Mouse (Mus musculus): Measurements from ENCODE around the gene Ccdc9. TPM values are rescaled to one million over a fixed set of nuclear protein-coding genes. Genes with fewer than 3 reads are reported as not detected.
"Not testable (repeated sequence)": the region's sequence is repeated elsewhere in the genome, so short reads cannot be mapped to it uniquely, and the experiment has no call there.

The Ccdc9 gene
- polyA plus RNA-seq, 1 experiment from 2014 or later = 49.5 TPM

DNA sequence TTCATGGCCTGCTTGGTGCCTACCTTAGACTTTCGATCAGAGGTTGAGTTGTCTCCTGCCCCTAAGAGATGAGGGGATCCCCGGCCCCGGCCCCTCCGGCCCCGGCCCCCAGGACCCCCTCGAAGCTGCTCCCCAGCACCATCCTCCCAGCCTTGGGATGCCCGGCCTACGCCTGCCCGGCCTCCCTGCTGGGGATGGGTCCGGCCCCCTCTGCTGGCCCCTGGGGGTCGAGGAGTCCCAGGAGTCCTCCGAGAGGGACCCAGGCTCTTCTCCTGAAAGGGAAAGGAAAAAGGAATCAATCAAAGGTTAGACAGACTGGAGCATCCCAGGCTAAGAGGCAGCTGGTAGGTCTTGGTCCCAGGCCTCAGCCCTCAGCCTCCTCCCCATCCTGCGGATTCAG is 4.3 kb downstream of the Ccdc9 start:
- Histone ChIP-seq H3K9ac (no peak overlapping the region), H3K4me1 (peaks cover 9% of the 10 kb centered on the region), H3K9me3 (no peaks in the 10 kb centered on the region), H3K27ac (no peak overlapping the region), H3K36me3 (peaks cover 62% of the 10 kb centered on the region), H3K4me3 (no peak overlapping the region), H3K27me3 (replicated peaks) (no peaks in the 10 kb centered on the region), H3K4me2 (replicated peaks) (no peak overlapping the region)
- no peak for ATAC-seq (ENCODE audit: low FRiP score, low read depth)
- 88% methylated on average over 13 of the region's 13 CpGs for WGBS

DNA sequence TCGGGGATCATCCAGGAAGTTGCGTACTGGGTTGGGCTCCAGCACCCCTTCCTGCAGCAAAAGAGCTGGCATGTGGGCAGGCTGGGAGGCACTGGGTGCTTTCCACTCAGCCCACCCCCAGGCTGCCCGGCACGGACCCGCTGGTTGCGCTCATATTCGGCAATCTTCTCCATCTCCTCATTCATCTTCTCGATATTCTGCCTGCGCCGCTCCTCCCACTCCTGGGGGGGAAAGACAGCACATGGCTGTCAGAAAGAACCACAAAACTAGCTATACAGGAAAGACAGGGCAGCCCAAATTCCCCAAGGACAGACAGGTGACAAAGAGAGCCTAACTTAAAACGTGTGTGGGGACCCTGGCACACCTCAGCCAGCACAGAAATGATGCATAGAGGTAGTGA is 5.9 kb downstream of the Ccdc9 start:
- no peak overlapping the region for H3K9ac ChIP-seq
- H3K4me3 ChIP-seq = no peak overlapping the region
- no peak overlapping the region for H3K4me2 ChIP-seq (replicated peaks)
- no peak for ATAC-seq (ENCODE audit: low FRiP score, low read depth)
- H3K36me3 ChIP-seq = peaks cover 77% of the 10 kb centered on the region
- H3K27me3 ChIP-seq (replicated peaks) = no peaks in the 10 kb centered on the region
- H3K9me3 ChIP-seq = no peaks in the 10 kb centered on the region
- H3K27ac ChIP-seq = no peak overlapping the region
- peaks cover 7% of the 10 kb centered on the region for H3K4me1 ChIP-seq
- WGBS = 93% methylated on average over 11 of the region's 11 CpGs

DNA sequence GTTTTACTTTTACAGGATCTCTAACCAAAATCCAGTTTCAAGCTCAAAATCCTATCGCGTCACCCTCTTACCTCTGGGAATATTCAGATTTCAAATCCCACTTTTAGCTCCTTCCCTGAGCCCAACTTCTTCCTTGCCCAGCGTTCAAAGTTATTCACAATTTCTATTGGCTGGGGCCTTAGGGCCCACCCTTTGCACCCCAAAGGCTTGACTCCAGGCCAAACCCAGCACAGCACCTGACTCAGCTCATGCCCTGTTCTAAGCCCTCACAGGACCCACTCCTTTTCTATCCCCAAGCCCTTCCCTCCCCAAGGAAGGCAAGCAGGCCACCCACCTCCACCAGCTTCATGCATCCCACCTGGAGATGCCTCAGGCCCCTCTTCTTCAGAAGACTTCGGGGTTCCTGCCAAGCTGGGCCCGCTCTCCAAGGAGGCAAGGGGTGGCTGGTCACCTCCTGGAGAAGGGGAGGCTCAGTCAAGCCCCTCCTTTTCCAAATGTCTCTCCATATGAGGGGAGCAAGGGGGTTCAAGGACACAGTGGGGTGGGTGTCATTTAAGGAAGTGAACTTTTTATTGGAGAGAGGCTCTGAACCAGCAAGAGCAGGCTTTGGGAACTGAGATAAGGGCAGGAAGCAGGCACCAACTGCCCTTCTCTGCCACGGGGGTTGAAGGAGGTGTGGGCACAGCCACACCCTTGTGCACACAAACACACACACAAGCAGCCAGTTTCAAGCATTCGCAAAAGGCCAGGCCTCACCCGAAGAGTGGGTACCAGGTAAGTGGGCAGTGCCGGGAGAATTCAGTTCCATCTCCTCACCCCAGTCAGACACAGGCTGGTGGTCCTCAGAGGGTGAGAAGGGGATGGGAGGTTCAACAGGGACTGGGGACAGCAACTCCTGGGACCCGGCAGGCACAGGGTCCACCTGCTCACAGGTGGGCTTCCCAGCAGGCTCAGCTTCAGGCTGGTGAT is 11.4 kb downstream of the Ccdc9 start:
- H3K4me3 ChIP-seq = no peak overlapping the region
- H3K27me3 ChIP-seq (replicated peaks) = peaks cover 8% of the 10 kb centered on the region; the same call in 1 of the 2 replicates
- H3K9ac ChIP-seq = 0 out of 2 replicates have a peak overlapping the region, but pooled peaks have one; percentile 17
- 91% methylated on average over 10 of the region's 10 CpGs for WGBS
- no peak overlapping the region for H3K27ac ChIP-seq
- no peak for ATAC-seq (ENCODE audit: low FRiP score, low read depth)
- no peaks in the 10 kb centered on the region for H3K9me3 ChIP-seq
- H3K4me2 ChIP-seq (replicated peaks) = 0 out of 2 replicates have a peak overlapping the region, but pooled peaks have one; percentile 95
- peaks cover 44% of the 10 kb centered on the region for H3K36me3 ChIP-seq
- H3K4me1 ChIP-seq = peaks cover 25% of the 10 kb centered on the region

DNA sequence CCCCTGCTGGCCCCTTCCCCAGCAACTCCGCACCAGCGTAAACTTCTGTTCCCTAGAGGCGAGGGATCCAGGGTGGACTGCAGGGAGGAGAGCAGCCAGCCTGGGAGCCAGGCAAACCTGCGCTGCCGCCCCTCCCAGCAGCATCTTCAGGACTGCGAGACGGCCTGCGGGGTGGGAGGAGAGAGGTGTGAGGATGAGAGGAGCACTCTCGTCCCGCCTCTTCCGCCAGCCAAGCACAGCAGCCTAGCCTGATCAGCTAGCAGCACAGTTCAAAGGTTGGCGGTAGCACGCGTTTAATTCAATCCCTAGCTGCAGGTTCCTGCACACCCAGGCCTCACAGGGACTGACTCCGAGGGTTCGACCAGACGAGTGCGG is 12.8 kb downstream of the Ccdc9 start:
- H3K4me1 ChIP-seq = peaks cover 25% of the 10 kb centered on the region
- H3K27ac ChIP-seq = peak overlapping the region; percentile 84
- H3K9ac ChIP-seq = peak overlapping the region; percentile 87
- H3K4me2 ChIP-seq (replicated peaks) = peak overlapping the region; percentile 95
- H3K36me3 ChIP-seq = peaks cover 34% of the 10 kb centered on the region
- peak; percentile 65 for ATAC-seq (ENCODE audit: low FRiP score, low read depth)
- 1% methylated on average over 18 of the region's 18 CpGs for WGBS
- H3K27me3 ChIP-seq (replicated peaks) = peaks cover 11% of the 10 kb centered on the region; the same call in 1 of the 2 replicates
- H3K4me3 ChIP-seq = peak overlapping the region; percentile 76
- no peaks in the 10 kb centered on the region for H3K9me3 ChIP-seq

DNA sequence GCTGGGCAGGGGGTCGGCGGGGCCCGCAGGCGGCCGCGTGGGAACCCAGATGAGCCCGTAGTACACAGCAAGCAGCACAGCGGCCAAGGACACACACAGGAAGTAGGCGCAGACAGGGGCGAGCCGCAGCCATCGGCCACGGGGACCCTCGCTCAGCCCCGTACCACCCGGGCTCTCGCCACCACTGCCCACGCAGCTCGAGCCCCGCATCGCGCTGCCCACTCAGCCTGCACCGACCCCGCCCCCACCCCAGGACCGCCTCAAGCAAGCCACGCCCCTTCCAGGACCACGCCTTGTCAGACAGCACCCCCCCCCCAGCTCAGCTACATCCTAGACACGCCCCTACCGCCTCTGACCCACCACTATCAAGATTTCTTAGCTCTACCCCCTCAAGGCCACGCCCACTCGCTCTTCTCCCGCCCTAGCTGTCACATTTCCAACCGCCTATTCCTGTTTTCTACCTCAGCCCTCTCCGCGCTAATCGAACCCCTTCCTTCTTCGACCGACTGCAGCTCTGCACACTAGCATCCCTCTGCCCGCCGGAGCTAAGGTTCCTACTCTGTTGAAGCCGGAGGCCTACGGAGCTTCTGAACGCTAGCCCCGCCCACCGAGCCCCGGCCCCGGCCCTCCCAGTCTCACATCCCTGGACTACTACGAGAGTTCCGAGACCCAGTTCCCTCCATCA is 13.4 kb downstream of the Ccdc9 start, which contains the start of gene Inafm1:
TSS of gene Inafm1 (minus strand) at position 537 of the 685 bp plus-strand sequence.
- peak within 1 kb of the TSS; percentile 76 for H3K4me3 ChIP-seq
- ATAC-seq (ENCODE audit: low FRiP score, low read depth) = peak; percentile 90
- H3K4me2 ChIP-seq (replicated peaks) = peak within 1 kb of the TSS; percentile 95
- under 1% methylated on average over 47 of the region's 49 CpGs for whole genome bisulfite sequencing
- H3K27ac ChIP-seq = peak within 1 kb of the TSS; percentile 84
- peaks cover 31% of the 10 kb centered on the region for H3K36me3 ChIP-seq
- peak within 1 kb of the TSS; percentile 87 for H3K9ac ChIP-seq
- no peaks in the 10 kb centered on the region for H3K9me3 ChIP-seq
- H3K4me1 ChIP-seq = peaks cover 25% of the 10 kb centered on the region
- H3K27me3 ChIP-seq (replicated peaks) = peaks cover 11% of the 10 kb centered on the region; the same call in 1 of the 2 replicates

DNA sequence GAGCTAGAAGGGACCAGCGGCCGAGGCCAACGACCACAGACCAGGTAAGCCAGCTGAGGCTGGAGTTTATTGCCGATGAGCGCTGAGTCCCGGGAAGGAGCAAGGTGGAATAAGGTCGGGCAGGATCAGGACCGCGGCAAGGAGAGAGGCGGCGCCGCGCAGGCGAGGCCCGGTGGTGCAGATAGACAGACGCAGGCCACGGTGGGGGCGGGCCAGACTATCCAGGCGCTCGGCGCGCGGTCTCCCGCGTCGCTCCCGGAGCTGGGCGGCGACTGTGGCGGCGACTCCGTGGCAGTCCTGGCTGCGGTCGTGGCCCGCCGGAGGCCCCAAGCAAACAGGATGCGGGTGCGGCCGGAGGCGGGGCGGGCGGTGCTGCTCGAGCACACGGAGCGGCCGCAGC is 13.9 kb downstream of the Ccdc9 start:
- peak overlapping the region; percentile 76 for H3K4me3 ChIP-seq

DNA sequence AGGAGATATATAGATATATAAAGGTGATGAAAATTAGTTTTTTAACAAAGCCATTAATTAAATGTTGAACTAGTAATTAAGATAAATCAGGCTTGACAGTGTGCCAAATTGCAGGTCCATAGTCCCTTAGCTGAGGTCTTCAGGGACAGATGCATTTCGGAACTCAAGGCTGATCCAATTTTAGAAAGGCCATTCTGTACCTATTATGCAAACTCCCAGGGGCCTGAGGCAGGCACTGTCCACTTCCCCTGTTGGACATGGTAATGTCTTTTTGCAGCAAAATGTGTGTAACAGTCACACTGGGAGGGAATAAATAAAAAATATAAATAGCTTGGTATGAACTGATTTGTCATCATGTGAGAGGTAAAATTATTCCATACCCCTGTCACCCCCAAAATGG is 15.5 kb downstream of the Ccdc9 start:
- Histone ChIP-seq H3K4me2 (replicated peaks) (no peak overlapping the region), H3K9ac (no peak overlapping the region), H3K27me3 (replicated peaks) (peaks cover 11% of the 10 kb centered on the region; the same call in 1 of the 2 replicates), H3K27ac (no peak overlapping the region), H3K4me3 (no peak overlapping the region), H3K9me3 (no peaks in the 10 kb centered on the region), H3K36me3 (peaks cover 11% of the 10 kb centered on the region), H3K4me1 (peaks cover 25% of the 10 kb centered on the region)
- 70% methylated on average over 1 of the region's 1 CpGs for WGBS
- ATAC-seq (ENCODE audit: low FRiP score, low read depth) = no peak

More for the DNA sequence above, 13.9 kb downstream of the Ccdc9 start:
- ATAC-seq (ENCODE audit: low FRiP score, low read depth) = peak; percentile 84
- peaks cover 25% of the 10 kb centered on the region for H3K4me1 ChIP-seq
- peak overlapping the region; percentile 87 for H3K9ac ChIP-seq
- peak overlapping the region; percentile 95 for H3K4me2 ChIP-seq (replicated peaks)
- no peaks in the 10 kb centered on the region for H3K9me3 ChIP-seq
- peaks cover 25% of the 10 kb centered on the region for H3K36me3 ChIP-seq
- WGBS = under 1% methylated on average over 46 of the region's 46 CpGs
- H3K27ac ChIP-seq = peak overlapping the region; percentile 84
- H3K27me3 ChIP-seq (replicated peaks) = peaks cover 11% of the 10 kb centered on the region; the same call in 1 of the 2 replicates

DNA sequence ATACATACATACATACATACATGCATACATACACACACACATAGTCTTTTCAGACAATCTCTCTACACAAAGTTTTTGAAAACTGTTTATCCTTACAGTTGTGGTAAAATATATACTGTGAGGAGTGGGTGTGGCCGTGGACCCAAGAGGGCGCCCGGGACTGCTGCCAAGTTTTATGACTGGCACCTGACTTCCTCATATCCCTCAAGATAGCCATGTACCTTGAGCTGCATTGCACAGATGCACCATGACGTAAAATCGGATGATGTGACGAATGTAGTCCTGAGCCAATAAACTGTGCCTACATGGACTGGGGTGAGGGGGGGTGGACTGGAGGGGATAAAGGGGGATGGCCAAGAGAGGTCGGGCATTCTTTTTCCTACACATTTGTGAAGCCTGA is 20.0 kb downstream of the Ccdc9 start:
- H3K9me3 ChIP-seq; H3K27me3 ChIP-seq (replicated peaks); H3K9ac ChIP-seq; H3K4me1 ChIP-seq; H3K4me2 ChIP-seq (replicated peaks); H3K36me3 ChIP-seq; H3K4me3 ChIP-seq; ATAC-seq (ENCODE audit: low FRiP score, low read depth); H3K27ac ChIP-seq: not testable (repeated sequence)
- 84% methylated on average over 7 of the region's 7 CpGs for WGBS

DNA sequence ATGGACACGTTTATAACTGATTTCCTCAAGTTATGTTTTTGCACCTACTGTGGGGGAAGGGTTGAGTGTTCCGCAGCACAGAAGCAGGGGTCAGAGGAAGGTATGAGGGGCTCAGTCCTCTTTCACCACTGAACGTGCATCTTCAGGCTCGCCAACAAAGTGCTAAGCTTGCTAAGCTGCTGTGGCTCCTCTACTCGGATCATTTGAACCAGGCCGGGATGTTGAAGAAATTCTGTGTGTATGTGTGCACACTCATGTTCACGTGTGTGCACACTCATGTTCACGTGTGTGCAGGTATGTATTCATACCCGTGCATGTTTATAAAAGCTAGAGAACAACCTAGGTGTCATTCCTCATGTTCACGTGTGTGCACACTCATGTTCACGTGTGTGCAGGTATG is 20.7 kb downstream of the Ccdc9 start:
- H3K4me3 ChIP-seq = no peak overlapping the region
- H3K9ac ChIP-seq = no peak overlapping the region
- H3K4me1 ChIP-seq = no peaks in the 10 kb centered on the region
- H3K36me3 ChIP-seq = no peaks in the 10 kb centered on the region
- H3K27ac ChIP-seq = no peak overlapping the region
- H3K9me3 ChIP-seq = peaks cover 6% of the 10 kb centered on the region; the same call in 1 of the 2 replicates
- H3K27me3 ChIP-seq (replicated peaks) = peaks cover 3% of the 10 kb centered on the region; the same call in 1 of the 2 replicates
- H3K4me2 ChIP-seq (replicated peaks) = no peak overlapping the region
- ATAC-seq (ENCODE audit: low FRiP score, low read depth) = no peak
- WGBS = 87% methylated on average over 11 of the region's 11 CpGs

DNA sequence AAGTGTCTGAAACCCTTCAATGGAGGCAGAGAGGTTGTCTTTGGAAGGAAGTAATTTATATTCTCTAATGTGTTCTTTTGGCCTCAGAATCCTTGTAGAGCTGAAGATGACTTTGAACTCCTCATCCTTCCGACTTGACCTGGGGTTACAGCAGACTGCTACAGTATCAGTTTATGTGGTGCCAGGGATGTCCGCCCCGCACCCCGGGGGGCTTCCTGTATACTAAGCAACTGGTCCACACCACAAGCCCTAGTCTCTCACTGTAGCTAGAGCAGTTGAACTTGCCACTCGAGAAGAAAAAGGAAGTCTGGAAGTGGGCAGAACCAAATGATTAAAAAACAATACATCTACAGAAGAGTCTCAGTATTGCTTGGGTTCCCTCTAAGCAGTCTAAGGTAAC is 22.8 kb downstream of the Ccdc9 start:
- ATAC-seq (ENCODE audit: low FRiP score, low read depth) = no peak
- WGBS = 87% methylated on average over 5 of the region's 5 CpGs
- H3K27me3 ChIP-seq (replicated peaks) = no peaks in the 10 kb centered on the region

DNA sequence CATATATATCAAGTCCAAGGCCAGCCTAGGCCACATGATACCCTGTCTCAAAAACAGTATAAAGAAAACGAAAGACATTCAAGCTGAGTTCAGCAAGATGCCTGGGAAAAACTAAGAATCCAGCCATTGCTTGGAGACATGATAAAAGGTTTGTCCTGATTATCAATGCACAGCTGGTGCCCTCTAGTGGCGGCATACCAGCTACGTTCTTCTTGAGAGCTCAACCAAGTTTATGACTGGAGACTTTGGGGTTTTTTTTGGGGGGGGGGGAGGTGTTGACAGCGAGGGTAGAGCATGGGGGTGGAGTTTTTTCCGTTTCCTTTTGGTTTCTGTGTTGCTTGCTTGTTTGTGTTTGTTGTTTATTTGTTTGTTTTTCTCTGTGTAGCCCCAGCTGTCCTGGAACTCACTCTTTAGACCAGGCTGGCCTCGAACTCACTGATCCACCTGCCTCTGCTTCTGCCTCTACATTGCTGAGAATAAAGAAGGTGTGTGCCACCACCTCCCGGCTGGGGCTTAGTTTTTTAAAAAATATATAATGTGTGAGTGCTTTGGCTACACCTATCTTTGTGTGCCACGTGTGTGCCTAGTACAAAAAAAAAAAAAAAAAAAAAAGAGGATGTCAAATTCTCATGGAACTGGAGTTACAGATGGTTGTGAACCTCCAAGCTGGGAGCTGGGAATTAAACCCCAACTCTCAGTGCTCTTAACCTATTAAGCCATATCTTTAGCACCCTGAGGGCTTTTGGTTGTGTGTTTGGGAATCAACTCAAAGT is 23.4 kb downstream of the Ccdc9 start:
- Histone ChIP-seq H3K9me3 (peaks cover 6% of the 10 kb centered on the region; the same call in 1 of the 2 replicates), H3K4me3 (no peak overlapping the region), H3K9ac (no peak overlapping the region), H3K4me1 (no peaks in the 10 kb centered on the region), H3K27ac (no peak overlapping the region), H3K36me3 (no peaks in the 10 kb centered on the region), H3K27me3 (replicated peaks) (no peaks in the 10 kb centered on the region), H3K4me2 (replicated peaks) (no peak overlapping the region)
- no peak for ATAC-seq (ENCODE audit: low FRiP score, low read depth)
- 31% methylated on average over 8 of the region's 8 CpGs for WGBS

More for the DNA sequence above, 22.8 kb downstream of the Ccdc9 start:
- Histone ChIP-seq H3K9me3 (peaks cover 6% of the 10 kb centered on the region; the same call in 1 of the 2 replicates), H3K27ac (no peak overlapping the region), H3K4me2 (replicated peaks) (no peak overlapping the region), H3K4me3 (no peak overlapping the region), H3K4me1 (no peaks in the 10 kb centered on the region), H3K9ac (no peak overlapping the region), H3K36me3 (no peaks in the 10 kb centered on the region)

Data from neural tube, embryonic 12.5 days (tissue).